Mouse (Mus musculus): ENCODE measurements at regions not wholly inside any gene's neighbourhood (a gene's known extent, or its start where the extent isn't known, plus 50 kb on each side); places are given as distances from the start of the nearest gene placed in this dataset.

DNA sequence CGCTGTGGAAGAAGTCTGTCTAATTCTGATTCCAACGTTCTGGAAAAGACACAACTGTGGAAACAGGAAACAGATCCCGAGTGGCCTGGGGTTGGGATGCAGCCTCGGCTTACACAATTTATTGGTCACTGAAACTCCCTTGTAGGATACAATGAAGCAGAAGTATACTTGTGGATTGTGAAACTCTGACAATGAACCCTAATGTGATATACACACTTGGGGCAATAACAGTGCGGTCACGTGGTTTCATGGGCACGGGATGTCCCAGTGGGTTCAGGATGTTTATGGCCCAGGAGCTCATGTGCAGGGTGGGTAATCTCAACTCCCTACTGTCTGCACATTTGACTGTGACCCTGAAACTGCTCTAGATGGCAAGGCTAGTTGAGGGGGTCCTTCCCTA lies 68.8 kb upstream of the Slc25a33 start:
- TF ChIP-seq CTCF (IDR thresholded peaks at IDR 0.05; ENCODE audit: insufficient read depth, low read depth, low read length) (no peak), POLR2A (IDR thresholded peaks at IDR 0.05; ENCODE audit: insufficient read depth, low read depth, low read length) (no peak)

Measured in olfactory bulb, adult 2 months (tissue).